Mouse (Mus musculus) adipocyte (in vitro differentiated cells): ENCODE measurements around the gene Gm5737.

Experiments
- DNase-seq: peaks from one replicate; pipeline ENCODE4 v3.0.0-alpha.2; 2016; ENCODE audit warnings: low spot score

Gene Gm5737

DNA sequence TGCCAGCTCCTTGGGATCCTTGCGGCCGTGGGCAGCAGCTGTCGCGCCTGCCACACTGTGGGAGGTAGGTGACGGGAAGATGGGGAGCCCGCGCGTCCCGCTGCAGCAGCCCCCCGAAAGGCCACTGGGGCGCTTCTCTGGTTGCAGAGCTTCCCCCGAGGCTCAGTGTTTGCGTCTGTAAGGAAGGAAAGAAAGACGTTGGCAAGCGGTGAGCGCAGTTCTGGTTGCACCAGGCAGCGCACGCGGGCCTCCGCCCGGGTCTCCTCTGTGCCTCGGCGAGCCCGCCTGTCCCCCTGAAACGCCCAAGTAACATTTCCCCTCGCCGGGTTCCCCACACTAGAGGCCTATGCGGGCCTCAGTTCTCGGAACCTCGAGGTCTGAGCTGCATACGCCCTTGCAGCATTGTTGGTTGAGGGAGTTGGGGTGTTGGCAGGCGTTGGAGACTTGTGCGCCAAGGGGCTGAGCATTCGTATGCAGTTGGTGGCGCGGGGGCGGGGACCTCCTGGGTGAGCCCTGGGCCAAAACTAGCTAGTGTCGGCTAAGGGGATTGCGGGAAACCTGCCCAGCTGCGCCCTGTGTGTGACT, 31.0 kb downstream of the Gm5737 start:
- peak; percentile 75 for DNase-seq

DNA sequence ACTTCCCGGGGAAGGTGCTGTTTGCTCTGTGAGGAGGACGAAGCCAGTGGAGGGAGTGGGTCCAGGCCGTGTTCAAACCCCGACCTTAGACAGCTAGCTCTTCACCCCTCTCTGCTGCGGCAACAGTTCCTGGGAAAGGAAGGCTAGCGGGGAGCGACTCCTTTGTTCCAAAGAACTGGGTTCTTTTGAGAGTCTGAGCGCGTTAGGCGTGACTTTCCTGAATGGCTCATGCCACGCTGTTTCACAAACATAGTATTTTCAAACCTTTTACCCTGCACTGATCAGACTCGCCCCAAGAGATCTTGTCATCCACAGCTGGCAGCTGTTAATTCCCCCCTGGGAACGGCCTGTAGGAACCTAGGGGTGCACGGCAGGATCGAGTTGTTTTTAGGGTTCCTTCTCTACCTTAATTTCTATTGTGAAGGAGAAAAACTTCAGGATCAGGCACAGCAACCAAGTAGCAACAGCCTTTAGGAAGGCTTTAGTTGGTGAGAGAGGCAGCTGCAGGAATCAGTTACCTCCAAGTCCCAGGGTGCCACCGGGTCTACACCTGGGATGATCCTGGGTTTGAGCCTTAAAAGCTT, 31.8 kb downstream of the Gm5737 start:
- peak; percentile 38 for DNase-seq

DNA sequence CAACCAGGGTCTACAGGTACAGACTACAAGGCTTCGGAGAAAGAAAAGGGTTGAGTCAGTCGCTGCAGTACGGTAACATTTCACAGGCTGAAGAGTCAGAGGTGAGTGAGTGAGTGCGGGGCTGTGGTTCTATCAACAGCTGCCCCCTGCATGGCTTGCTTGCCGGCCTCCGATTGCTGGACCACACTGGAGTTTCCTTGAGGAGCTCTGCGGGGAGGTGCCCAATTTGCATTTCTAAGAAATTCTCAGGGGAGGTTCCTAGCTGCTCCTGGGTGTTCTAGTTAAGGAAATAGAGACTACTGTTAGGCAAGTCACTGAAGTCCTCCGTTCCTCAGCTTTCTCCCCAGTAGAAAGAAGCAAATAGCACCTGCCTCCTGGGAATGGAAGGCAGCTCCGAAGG, 32.5 kb downstream of the Gm5737 start:
- DNase-seq = no peak

DNA sequence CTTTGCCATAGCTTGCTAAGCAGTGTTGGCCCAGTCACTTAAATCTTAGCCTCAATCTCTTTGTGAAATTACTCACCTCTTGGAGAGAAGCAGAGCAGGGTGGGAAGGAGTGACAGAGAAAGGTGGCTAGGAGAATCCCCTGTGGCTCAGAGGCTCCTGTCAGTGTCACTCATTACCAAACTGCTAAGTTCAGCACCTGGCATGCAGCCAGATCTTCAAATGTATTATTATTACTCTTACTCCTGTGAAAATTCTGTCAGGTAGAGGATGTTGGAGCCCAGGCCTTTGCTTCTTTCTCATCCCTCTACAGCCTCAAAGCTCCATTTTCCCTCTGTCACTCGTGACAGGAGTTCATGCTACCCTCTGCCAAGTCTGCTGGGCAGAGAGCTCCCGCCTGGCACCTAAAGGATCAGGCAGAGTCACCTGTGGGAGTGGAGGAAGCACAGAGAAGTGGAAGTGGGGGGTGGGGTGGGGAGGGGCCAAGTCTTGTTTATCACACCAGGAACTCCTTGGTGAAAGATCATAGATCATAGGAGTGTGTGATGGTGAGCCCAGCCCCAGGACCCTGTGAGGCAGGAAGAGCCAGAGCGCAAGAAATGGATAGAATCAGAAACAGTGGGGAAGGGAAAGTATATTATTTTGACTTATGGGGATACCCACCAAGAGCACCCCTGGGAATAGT, 36.8 kb downstream of the Gm5737 start:
- no peak for DNase-seq

DNA sequence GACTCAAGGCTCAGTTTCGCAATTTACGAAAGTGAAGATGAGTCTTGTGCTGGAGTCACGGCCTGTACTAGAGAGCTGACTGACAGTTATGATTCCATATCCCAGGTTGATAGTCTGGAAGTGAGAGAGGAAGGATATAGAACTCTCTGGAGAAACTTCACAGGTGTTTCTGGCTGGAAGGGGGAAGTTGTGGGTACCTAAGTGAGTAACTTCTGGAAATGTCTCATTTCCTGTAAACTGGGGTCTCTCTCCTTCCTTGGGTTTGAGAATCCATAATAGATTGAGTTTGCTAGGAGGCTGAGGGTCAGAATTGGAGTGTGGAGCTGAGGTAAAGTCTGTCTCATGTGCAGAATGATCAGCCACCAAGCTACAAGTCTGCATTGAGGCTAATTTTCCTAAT, 38.0 kb downstream of the Gm5737 start:
- no peak for DNase-seq

DNA sequence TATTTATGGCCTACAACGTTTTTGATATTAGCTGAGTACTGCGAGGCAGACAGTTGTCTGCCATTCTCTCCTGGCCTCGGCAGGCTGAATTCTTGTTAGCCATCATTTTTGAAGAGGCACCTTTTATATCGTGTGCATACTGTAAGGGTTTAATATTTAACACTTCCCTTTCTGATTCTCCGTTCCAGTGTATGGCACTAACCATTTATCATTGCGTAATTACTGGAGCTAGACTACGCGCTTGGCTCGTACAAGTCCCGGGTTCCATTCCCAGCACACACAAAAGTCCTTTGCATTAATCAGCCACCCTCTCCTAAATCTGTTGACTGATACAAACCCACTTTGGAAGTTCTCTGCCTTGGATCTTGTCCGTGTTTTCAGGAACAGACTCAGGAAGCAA, 47.7 kb downstream of the Gm5737 start:
- no peak for DNase-seq

DNA sequence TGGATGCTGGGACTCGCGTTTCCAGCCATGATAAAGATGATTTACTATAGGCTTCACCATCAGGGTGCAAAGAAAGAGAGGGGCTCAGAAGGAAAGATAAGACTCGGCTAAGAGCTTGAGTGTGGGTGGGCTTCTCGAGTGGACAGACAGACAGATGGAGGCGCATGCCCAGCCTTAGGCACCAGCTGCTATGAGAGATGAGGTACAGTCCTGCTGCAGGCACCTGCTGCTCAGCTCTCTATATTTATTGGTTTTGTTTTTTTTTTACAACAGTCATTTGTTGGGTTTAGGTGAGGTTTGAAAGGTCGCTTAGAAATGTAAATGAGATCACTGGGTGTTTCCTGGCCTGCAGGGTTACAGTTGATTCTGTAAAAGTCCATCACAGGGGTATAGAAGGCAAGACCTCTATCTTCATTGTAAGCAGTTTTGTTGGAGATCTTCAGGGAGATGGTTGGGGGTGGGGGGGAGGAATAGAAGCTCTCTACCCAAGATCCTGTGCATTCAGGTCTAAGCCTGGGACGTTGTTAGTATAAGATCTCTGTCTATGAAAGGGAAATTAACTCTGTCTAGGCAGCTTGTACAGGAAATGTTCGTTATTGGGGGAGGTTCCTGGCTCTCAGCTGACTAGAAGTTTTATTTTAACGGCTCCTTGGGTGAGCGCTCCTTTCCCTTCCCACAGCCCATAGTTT, 48.8 kb downstream of the Gm5737 start:
- no peak for DNase-seq

DNA sequence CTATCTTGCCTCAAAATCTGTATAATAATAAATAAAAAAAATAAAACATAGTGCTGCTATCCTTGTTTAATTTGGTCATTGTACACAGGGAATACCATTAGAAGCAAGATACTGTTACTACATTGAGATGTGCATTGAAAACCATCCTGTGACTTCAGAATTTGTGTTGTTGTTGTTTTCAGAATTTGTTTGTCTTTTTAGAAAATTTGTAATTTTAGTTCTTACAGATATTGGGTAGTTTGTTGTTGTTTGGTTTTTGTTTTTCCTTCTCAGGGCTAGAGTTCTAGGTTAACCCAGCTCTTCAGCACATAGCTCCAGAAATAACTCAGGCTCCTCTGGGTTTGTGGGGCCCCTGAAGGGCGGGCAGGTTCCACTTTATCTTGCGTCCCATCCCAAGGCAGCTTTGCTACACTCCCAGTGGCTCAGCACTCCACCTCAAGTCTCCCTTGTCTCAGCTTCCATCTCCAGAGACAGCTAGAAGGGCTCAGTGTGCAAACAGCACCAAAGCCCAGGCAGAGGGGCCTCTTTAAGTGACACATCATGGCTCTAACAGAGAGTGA, 49.4 kb downstream of the Gm5737 start:
- DNase-seq = no peak

DNA sequence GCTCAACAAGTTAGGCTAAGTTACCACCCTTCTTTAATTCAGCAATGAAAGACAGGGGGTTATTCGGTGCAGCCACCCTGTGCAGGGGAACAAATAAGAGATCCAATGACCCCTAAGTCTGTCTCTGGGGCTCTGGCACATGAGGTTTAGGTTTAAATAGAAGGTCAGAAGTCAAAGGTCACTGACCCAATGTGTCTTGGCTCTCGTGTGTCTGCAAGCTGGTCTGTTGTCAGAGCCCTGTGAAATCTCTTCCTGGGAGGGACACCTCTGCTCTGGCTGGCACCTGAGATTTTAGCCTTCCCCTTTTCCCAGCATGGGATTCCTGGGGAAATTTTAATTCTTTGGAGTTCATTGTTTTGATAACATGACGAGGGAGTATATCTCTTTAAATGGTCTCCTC, 50.0 kb downstream of the Gm5737 start:
- DNase-seq = no peak

DNA sequence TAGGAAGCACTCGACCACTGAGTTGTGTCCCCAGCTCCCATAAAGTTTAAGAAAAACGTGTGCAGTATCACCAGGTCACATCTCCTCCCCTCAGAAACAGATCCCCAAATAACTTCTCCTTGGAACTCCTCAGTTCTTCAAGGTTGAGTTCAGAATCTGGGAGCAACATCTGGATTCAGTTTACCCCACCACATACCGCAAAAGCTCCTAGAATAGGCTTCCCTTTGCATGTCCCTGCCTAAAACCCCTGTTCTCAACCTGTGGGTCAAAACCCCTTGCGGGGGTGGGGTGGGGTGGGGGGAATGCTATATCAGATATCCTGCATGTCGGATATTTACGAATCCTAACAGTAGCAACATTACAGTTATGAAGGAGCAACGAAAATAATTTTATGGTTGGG, 50.5 kb downstream of the Gm5737 start:
- DNase-seq = no peak

DNA sequence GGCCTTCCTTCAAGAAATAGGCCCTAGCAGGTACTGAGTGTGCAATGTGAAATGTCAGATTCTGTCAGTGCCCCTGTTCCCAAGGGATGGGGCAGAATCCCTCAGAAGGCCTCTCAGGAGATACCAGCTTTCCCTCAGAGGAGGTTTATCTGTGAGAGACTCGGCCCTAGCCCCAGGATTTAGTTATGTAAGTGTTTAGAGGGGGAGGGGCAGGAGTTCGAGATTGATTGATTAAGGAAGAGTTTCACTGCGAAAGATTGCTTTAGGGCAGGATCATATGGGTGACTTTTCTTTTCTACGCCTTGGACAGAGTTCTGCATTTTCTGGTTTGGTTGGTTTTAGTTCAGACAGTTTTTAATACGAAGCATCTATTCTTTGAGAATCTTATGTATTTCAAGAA, 51.3 kb downstream of the Gm5737 start:
- DNase-seq = no peak

DNA sequence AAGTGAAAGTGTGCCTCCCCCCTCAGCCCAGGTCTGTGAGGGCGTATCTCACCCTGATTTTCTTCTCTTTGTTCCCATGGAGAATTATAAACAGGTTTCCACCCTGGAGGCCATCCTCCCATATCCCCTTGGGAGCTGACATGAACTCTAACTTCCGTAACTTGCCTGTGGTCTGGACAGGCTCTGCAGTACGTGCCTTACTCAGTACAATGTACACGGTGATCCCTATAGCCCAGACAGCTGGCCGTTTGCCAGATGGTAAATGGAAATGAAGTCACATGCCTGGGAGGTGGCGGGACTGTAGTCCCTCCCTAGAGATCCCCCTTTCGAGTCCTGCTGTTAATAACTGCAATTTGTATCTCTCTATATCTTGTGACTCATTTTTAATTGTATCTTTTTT, 52.9 kb downstream of the Gm5737 start:
- peak; percentile 31 for DNase-seq

DNA sequence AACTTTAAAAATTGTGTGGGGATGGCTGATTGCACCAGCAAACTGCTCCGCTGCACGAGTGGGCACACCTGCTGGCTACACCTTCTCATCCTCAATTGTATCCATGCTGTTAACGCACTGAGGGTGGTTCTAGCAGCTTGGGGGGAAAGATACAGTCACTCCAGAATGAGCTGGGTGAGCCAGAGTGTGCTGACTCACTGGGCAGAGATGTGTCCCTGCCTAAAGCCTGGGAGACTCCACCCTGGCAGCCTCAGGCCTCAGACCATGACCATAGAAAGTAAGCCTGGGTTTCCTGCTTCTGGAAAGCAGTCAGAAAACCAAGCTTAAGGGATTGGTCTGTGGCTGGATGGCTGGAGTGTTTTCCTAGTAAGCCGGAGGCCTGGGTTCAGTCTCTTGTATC, 53.7 kb downstream of the Gm5737 start:
- DNase-seq = peak; percentile 37

DNA sequence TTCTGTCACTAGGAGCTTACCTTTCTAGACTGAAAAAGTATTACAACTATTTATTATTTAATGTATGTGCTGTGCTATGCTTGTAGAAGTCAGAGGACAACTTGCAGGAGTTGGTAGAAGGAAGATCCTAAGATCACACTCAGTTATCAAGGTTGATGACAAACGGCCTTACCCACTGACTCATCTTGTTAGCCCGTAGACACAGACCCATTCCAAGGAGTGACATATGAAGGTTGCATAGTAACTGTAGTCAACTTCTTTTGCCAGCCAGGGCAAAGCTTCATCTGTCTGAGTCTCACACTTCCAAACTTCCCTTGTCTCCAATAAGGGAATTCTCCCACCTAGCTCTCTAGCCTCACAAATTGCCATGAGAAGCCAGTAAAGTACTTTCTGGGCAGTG, 54.5 kb downstream of the Gm5737 start:
- no peak for DNase-seq

DNA sequence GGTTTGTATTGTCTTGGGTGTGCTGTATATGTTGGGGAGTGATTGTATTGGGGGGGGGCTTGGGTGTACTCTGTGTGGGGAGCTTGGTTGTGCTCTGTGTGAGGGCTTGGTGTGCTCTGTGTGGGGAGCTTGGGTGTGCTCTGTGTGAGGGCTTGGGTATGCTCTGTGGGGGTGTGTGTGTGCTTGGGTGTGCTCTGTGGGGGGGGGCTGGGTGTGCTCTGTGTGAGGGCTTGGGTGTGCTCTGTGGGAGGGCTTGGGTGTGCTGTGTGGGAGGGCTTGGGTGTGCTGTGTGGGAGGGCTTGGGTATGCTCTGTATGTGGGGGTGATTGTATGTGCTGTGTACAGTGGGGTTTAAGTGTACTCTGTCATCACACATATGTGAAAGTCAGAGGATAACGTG, 55.6 kb downstream of the Gm5737 start:
- DNase-seq = no peak

DNA sequence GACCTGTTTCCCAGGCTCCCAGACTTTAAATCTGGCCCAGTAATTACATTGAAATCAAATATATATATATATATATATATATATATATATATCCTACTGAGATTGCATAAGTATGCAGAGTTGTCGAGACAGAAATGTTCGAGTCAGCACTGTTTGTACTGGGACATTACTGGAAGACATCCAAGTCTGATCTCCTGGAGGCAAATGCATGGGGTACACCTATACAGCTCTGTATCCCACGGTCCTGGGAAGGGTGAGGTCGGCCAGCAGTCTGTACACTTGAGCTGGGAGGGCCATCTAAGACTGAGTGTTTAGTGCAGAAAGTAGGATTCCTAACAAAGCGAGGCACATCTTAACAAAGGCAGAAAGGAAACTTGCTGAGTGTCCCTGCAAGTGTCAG, 57.7 kb downstream of the Gm5737 start:
- peak; percentile 6 for DNase-seq

DNA sequence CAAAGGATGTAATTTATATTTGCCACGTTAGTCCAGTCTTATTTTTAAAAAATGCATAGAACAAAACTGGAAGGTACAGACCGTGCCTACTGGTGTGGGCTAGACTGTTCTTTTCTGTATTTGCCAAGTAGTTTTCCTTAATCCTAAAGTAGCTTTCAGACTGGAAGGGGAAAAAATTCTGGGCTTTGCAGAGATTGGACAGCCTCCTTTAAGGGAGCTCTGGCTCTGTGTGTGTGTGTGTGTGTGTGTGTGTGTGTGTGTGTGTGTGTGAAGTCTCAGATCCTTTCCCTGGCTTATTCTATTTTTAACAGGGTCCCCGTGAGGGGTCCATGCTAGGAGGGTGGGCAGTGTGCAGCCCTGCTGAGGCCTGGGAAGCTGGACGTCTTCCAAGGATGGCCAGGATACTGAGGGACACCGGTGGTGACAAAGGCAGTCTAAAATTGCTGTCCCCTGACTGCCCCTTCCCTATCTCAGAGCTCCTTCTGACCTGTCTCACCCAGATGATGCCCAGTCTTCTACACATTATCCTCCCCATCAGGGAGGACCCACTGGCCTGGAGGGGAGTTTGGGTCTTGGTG, 58.4 kb downstream of the Gm5737 start:
- no peak for DNase-seq

DNA sequence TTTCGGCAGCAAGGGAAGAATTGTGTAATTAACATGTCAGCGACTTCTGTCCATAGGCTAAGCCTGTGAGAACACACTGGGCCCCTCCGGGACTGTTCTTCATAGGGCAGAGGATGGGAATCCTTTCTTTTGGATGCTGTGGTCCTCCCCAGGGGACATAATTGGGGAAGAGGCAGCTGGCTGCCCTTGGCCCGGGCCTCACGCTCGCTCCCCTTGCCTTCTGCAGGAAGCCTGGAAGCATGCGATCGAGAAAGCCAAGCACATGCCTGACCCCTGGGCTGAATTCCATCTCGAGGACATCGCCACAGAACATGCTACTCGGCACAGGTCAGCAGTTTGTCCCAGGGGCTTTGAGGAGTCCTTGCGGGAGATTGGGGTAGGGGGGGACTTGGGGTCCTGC, 60.9 kb downstream of the Gm5737 start:
- no peak for DNase-seq

DNA sequence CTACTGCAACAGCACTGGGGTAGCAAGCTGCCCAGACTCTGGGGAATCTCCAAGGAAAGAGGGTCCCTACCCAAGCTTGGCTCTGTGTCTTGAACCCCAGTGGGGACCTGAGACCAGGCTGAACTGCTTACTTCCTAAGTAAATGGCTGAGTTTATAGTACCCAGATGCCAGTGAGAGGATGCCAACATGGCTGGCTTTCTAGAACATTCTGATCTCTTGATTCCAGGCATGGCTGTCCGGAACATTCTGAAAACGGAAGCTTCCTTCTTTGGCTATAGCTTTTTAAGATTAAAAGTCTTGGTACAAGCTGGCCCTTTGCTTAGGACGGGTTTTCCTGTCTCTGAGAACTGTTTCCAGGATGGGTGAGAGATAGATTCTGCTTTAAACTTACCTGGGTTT, 61.9 kb downstream of the Gm5737 start:
- no peak for DNase-seq

DNA sequence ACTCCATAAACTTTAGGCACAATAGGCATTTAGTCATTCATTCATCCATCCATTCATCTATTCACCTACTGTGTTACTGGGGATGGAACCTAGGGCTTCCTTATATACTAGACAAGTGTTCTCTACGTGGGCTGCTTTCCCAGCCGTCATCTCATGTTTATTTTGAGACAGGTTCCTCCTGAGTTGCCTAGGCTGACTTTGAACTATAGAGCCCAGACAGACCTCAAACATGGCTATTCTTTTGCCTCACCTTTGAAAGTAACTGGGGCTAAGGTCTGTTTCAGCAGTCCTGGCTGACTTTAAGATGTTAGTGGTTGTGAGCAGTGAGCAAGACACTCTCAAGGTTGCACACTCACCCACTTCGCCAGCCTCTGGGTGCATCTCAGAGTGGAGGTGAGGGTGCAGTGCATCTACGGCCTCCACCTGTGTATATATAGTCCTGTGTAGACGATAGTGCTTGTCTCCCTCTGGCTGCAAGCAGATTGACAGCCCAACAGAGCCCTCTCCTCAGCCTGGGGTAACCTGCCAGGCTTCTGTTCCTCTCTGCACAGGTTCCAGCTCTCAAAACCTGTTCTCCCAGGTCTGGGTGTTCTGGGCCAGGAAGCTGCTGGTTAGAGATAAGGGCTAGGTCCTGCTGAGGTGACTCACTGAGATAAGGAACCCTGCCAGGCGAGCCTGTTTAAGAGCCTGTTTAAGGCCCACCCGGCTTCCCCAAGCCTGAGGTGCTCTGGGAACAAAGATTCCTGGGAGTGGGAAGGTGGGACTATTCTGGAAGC, 62.8 kb downstream of the Gm5737 start:
- DNase-seq = no peak

DNA sequence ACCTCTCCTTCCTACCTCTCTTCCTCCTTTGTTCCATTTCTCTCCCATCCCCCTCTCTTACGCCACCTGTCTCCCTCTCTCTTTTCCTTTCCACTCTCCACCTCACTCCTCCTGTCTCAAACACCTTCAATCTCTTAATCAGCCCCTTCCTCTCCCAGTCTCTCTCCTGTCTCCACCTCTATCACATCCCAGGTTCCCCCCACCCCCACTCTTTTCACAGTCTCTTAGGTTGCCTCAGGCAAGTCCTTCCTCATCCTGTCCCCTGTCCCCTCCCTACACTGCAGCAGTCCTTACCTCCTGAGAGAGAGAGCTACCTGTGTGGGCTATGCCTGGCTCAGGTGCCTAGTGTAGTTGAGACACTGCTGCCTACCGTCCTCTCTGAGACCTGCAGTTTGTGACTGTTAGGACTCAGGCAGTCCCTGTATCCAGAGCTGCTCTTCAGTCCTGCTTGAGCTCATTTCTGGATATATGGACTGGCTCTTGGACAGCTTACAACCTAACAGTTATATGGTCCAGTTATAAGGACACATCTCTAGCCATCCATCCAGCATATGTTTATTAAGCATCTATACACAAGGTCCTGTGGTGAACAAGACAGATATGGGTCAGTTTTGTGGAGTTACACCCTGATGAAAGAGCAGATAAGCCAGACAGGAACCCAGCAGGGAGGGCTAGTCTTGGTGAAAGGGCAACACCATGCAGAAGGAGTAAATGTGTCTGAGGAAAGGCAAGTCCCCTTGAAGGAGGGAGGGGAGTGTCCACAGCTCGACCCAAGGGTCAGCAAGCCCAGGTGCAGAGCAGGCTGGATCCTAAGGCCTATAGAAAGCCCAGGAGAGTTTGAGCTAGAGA, 63.6 kb downstream of the Gm5737 start:
- DNase-seq = no peak
